Mouse (Mus musculus): ENCODE results near the gene Ammecr1.

Ammecr1 gene

GRCm38 (mm10) chrX:142829866-142830470, 136.6 kb downstream of the Ammecr1 start:
- no peak for DNase-seq (ENCODE audit: low read depth, low spot score)

GRCm38 (mm10) chrX:142829267-142829666, 137.3 kb downstream of the Ammecr1 start:
- no peak for DNase-seq (ENCODE audit: low read depth, low spot score)

- DNase-seq (ENCODE audit: low read depth, low spot score) = no peak
Measured at GRCm38 (mm10) chrX:142828184-142828908, 138.2 kb downstream of the Ammecr1 start.

- DNase-seq (ENCODE audit: low read depth, low spot score) = no peak
Measured at GRCm38 (mm10) chrX:142827644-142828043, 138.9 kb downstream of the Ammecr1 start.

GRCm38 (mm10) chrX:142825309-142825708, 141.2 kb downstream of the Ammecr1 start:
- DNase-seq (ENCODE audit: low read depth, low spot score) = no peak

- DNase-seq (ENCODE audit: low read depth, low spot score) = peak; percentile 17
Measured at GRCm38 (mm10) chrX:142821846-142822245, 144.7 kb downstream of the Ammecr1 start.

- DNase-seq (ENCODE audit: low read depth, low spot score) = no peak
Measured at GRCm38 (mm10) chrX:142821239-142821638, 145.3 kb downstream of the Ammecr1 start.

- DNase-seq (ENCODE audit: low read depth, low spot score) = peak; percentile 40
Measured at GRCm38 (mm10) chrX:142818057-142818682, 148.4 kb downstream of the Ammecr1 start.

GRCm38 (mm10) chrX:142813146-142813545, 153.4 kb downstream of the Ammecr1 start:
- DNase-seq (ENCODE audit: low read depth, low spot score) = peak; percentile 35

GRCm38 (mm10) chrX:142808411-142808810, 158.1 kb downstream of the Ammecr1 start:
- peak; percentile 49 for DNase-seq (ENCODE audit: low read depth, low spot score)

GRCm38 (mm10) chrX:142806620-142807061, 159.9 kb downstream of the Ammecr1 start:
- peak; percentile 27 for DNase-seq (ENCODE audit: low read depth, low spot score)

- DNase-seq (ENCODE audit: low read depth, low spot score) = no peak
Measured at GRCm38 (mm10) chrX:142806126-142806525, 160.4 kb downstream of the Ammecr1 start.

- DNase-seq (ENCODE audit: low read depth, low spot score) = no peak
Measured at GRCm38 (mm10) chrX:142804596-142804995, 161.9 kb downstream of the Ammecr1 start.

Data from forelimb bud, embryonic 11.5 days (tissue).